ENCODE assay signal across 8 mouse cellular contexts in the genomic region with DNA sequence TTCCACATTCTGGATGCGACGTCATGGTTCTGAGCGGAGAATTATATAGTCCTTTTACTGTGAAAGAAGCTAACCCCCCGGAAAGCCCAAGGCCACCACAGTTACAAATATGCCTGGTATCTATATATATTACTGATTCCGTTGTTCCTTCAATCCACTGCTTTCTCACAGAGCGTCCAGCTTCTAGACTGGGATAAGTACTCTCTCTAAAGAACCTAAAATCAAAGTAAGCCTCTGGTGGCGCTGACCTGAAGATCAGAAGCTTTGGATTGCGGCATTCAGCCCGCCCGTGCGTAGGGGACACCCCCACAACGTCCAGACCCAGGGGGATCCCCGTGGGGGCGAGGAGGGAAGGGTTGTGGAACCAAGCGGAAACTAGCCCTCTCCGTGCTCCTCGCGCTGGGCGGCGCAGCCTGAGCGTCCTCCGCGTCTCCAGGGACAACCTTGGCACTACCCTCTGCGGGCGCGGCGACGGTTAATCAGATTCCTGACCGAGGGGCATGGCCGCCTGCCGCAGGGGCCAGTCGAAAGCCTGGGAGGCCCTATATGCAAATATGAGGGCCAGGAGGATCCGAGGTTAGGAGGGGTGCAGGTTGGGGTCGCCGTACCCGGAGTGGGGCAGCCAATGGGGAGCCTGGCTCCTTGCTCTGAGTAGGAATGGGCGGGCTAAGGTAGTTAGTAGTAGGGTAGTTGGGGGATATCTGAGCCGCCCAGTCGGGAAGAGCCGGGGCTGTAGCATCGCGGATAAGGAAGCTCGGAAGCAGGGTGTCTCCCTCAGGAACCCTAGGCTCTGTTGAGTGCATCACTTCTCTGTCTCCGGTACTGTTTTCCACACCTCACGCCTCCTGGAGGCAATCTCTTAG. TPM values are rescaled to one million over a fixed set of nuclear protein-coding genes. Genes with fewer than 3 reads are reported as not detected.
A peak's percentile ranks its signal among the peaks of the same experiment; 100 is the strongest.
DNase-seq lines count a peak whose midpoint lies in the region; ATAC-seq and TF ChIP-seq lines count a peak whose summit lies in the region.

No protein-coding gene starts in this region.

- ATAC-seq in embryonic facial prominence, embryonic 12.5 days (ENCODE audit: insufficient number of reproducible peaks, insufficient read depth, low FRiP score, low TSS enrichment): 0 out of 2 replicates have a peak, but pooled peaks have one; percentile 10
- no peak for ATAC-seq in hindbrain, embryonic 14.5 days (ENCODE audit: low FRiP score)
- no peak for ATAC-seq in liver, embryonic 12.5 days
- 0 out of 2 replicates have a peak, but pooled peaks have one; percentile 48 for ATAC-seq in neural tube, embryonic 12.5 days (ENCODE audit: low FRiP score, low read depth)
- no peak for ATAC-seq in activated CD4-positive, CD25-positive, alpha-beta regulatory T cell, adult 4 months

- H3K36me3 ChIP-seq in thymus, adult 2 months (ENCODE audit: control insufficient read depth, insufficient read depth, low read length): no peaks in the 10 kb centered on the region
- H3K36me3 ChIP-seq in embryonic facial prominence, embryonic 12.5 days: no peaks in the 10 kb centered on the region
- H3K36me3 ChIP-seq in hindbrain, embryonic 14.5 days (replicated peaks; ENCODE audit: control insufficient read depth, insufficient read depth): no peaks in the 10 kb centered on the region
- no peaks in the 10 kb centered on the region for H3K36me3 ChIP-seq in liver, embryonic 12.5 days
- H3K36me3 ChIP-seq in neural tube, embryonic 12.5 days: no peaks in the 10 kb centered on the region

- TF ChIP-seq CTCF in thymus, adult 2 months (IDR thresholded peaks at IDR 0.05; ENCODE audit: borderline replicate concordance, control insufficient read depth, extremely low read depth, insufficient read depth, low read length, poor library complexity): no peak

- peak overlapping the region; percentile 2; the same call in 1 of the 2 replicates for H3K9ac ChIP-seq in embryonic facial prominence, embryonic 12.5 days
- peak overlapping the region; percentile 39; the same call in 1 of the 2 replicates for H3K9ac ChIP-seq in hindbrain, embryonic 14.5 days
- no peak overlapping the region for H3K9ac ChIP-seq in liver, embryonic 12.5 days
- peak overlapping the region; percentile 42; the same call in 1 of the 2 replicates for H3K9ac ChIP-seq in neural tube, embryonic 12.5 days

- H3K27ac ChIP-seq in thymus, adult 2 months (ENCODE audit: control insufficient read depth, insufficient read depth, low read length): no peak overlapping the region
- no peak overlapping the region for H3K27ac ChIP-seq in embryonic facial prominence, embryonic 12.5 days
- H3K27ac ChIP-seq in hindbrain, embryonic 14.5 days: no peak overlapping the region
- no peak overlapping the region for H3K27ac ChIP-seq in liver, embryonic 12.5 days
- H3K27ac ChIP-seq in neural tube, embryonic 12.5 days: no peak overlapping the region

- no peaks in the 10 kb centered on the region for H3K9me3 ChIP-seq in embryonic facial prominence, embryonic 12.5 days
- no peaks in the 10 kb centered on the region for H3K9me3 ChIP-seq in hindbrain, embryonic 14.5 days (ENCODE audit: control insufficient read depth, low read length)
- H3K9me3 ChIP-seq in liver, embryonic 12.5 days (replicated peaks): no peaks in the 10 kb centered on the region
- no peaks in the 10 kb centered on the region for H3K9me3 ChIP-seq in neural tube, embryonic 12.5 days

- peaks cover 7% of the 10 kb centered on the region; the same call in 1 of the 2 replicates for H3K27me3 ChIP-seq in thymus, adult 2 months (ENCODE audit: control insufficient read depth, insufficient read depth, low read length)
- peaks cover 48% of the 10 kb centered on the region for H3K27me3 ChIP-seq in embryonic facial prominence, embryonic 12.5 days
- H3K27me3 ChIP-seq in hindbrain, embryonic 14.5 days (ENCODE audit: control insufficient read depth, insufficient read depth, low read length): peaks cover 48% of the 10 kb centered on the region
- peaks cover 66% of the 10 kb centered on the region for H3K27me3 ChIP-seq in liver, embryonic 12.5 days (replicated peaks)
- H3K27me3 ChIP-seq in neural tube, embryonic 12.5 days (replicated peaks): peaks cover 40% of the 10 kb centered on the region

- peak; percentile 15 for DNase-seq in thymus, postnatal 4 days
- no peak for DNase-seq in thymus, adult 2 months
- peak; percentile 60 for DNase-seq in hindbrain, embryonic 14.5 days (ENCODE audit: low spot score)
- no peak for DNase-seq in gastrocnemius, postnatal 36 days

- H3K4me3 ChIP-seq in thymus, adult 2 months (ENCODE audit: control insufficient read depth, insufficient read depth, low read length): no peak overlapping the region
- peak overlapping the region; percentile 32 for H3K4me3 ChIP-seq in embryonic facial prominence, embryonic 12.5 days
- peak overlapping the region; percentile 34 for H3K4me3 ChIP-seq in hindbrain, embryonic 14.5 days (replicated peaks; ENCODE audit: low read length)
- H3K4me3 ChIP-seq in liver, embryonic 12.5 days: peak overlapping the region; percentile 31
- peak overlapping the region; percentile 35 for H3K4me3 ChIP-seq in neural tube, embryonic 12.5 days

- 9% methylated on average over 45 of the region's 45 CpGs for WGBS in thymus, adult 2 months
- 3% methylated on average over 45 of the region's 45 CpGs for WGBS in embryonic facial prominence, embryonic 12.5 days
- 3% methylated on average over 45 of the region's 45 CpGs for WGBS in hindbrain, embryonic 14.5 days
- WGBS in liver, embryonic 12.5 days (ENCODE audit: insufficient replicate concordance): 3% methylated on average over 45 of the region's 45 CpGs
- 2% methylated on average over 45 of the region's 45 CpGs for WGBS in neural tube, embryonic 12.5 days

- peak overlapping the region; percentile 56 for H3K4me2 ChIP-seq in embryonic facial prominence, embryonic 12.5 days (replicated peaks)
- H3K4me2 ChIP-seq in hindbrain, embryonic 14.5 days (replicated peaks): peak overlapping the region; percentile 64
- peak overlapping the region; percentile 62 for H3K4me2 ChIP-seq in liver, embryonic 12.5 days
- H3K4me2 ChIP-seq in neural tube, embryonic 12.5 days (replicated peaks): peak overlapping the region; percentile 72

- intact Hi-C loops in gastrocnemius, postnatal 36 days (cut with DNase I): loop anchor here (10.0 kb wide), 1 partner anchor 249 kb away; no protein-coding TSS in a partner anchor

- TF ChIP-seq POLR2A in thymus, adult 2 months (IDR thresholded peaks at IDR 0.05; ENCODE audit: control insufficient read depth, extremely low read depth, insufficient read depth, low read length, poor library complexity): no peak

- no peaks in the 10 kb centered on the region for H3K4me1 ChIP-seq in thymus, adult 2 months (replicated peaks; ENCODE audit: control insufficient read depth, insufficient read depth, low read length)
- peaks cover 3% of the 10 kb centered on the region for H3K4me1 ChIP-seq in embryonic facial prominence, embryonic 12.5 days
- H3K4me1 ChIP-seq in hindbrain, embryonic 14.5 days (replicated peaks; ENCODE audit: control insufficient read depth, insufficient read depth, low read length): peaks cover 7% of the 10 kb centered on the region
- peaks cover 8% of the 10 kb centered on the region for H3K4me1 ChIP-seq in liver, embryonic 12.5 days
- peaks cover 12% of the 10 kb centered on the region for H3K4me1 ChIP-seq in neural tube, embryonic 12.5 days

RNA-seq across cellular contexts. Expression of gene Ttll6, which starts 9.3 kb away (rescaled TPM):
- 0.17 and 0.28 TPM in 2 replicates for polyA plus RNA-seq in thymus, adult 2 months (2012; rRNA removed)
- 0.12 TPM in 1 of 2 replicates, not detected in the other for polyA plus RNA-seq in embryonic facial prominence, embryonic 12.5 days (2016; fragmentation: Nextera tagmentation; extraction: Ambion mirVana)
- polyA plus RNA-seq in hindbrain, embryonic 14.5 days (2014; fragmentation: Nextera tagmentation; extraction: Ambion mirVana): 0.33 and 0.37 TPM in 2 replicates
- not detected in 2 replicates for polyA plus RNA-seq in liver, embryonic 12.5 days (2016; fragmentation: Nextera tagmentation; extraction: Ambion mirVana)
- polyA plus RNA-seq in neural tube, embryonic 12.5 days (2016; fragmentation: Nextera tagmentation; extraction: Ambion mirVana): not detected in 2 replicates
- under 1 TPM in 1 of 2 experiments, not detected in 1; 0.11 TPM for polyA plus RNA-seq in activated CD4-positive, CD25-positive, alpha-beta regulatory T cell, adult 4 months (2017; shearing (Covaris generic))
- total RNA-seq in gastrocnemius, postnatal 36 days (2021): not detected

RNA-seq across cellular contexts. Expression of gene Calcoco2, which starts 12.5 kb away (rescaled TPM):
- polyA plus RNA-seq in thymus, adult 2 months (2012; rRNA removed): not detected in 2 replicates
- polyA plus RNA-seq in embryonic facial prominence, embryonic 12.5 days (2016; fragmentation: Nextera tagmentation; extraction: Ambion mirVana): not detected in 2 replicates
- not detected in 2 replicates for polyA plus RNA-seq in hindbrain, embryonic 14.5 days (2014; fragmentation: Nextera tagmentation; extraction: Ambion mirVana)
- not detected in 2 replicates for polyA plus RNA-seq in liver, embryonic 12.5 days (2016; fragmentation: Nextera tagmentation; extraction: Ambion mirVana)
- polyA plus RNA-seq in neural tube, embryonic 12.5 days (2016; fragmentation: Nextera tagmentation; extraction: Ambion mirVana): not detected in 2 replicates
- not detected for polyA plus RNA-seq in activated CD4-positive, CD25-positive, alpha-beta regulatory T cell, adult 4 months (2017; shearing (Covaris generic))
- total RNA-seq in gastrocnemius, postnatal 36 days (2021): not detected

RNA-seq across cellular contexts. Expression of gene Atp5g1, which starts 48.8 kb away (rescaled TPM):
- 330 and 650 TPM in 2 replicates for polyA plus RNA-seq in thymus, adult 2 months (2012; rRNA removed)
- polyA plus RNA-seq in embryonic facial prominence, embryonic 12.5 days (2016; fragmentation: Nextera tagmentation; extraction: Ambion mirVana): 494 and 532 TPM in 2 replicates
- 950 and 1,009 TPM in 2 replicates for polyA plus RNA-seq in hindbrain, embryonic 14.5 days (2014; fragmentation: Nextera tagmentation; extraction: Ambion mirVana)
- 657 and 705 TPM in 2 replicates for polyA plus RNA-seq in liver, embryonic 12.5 days (2016; fragmentation: Nextera tagmentation; extraction: Ambion mirVana)
- polyA plus RNA-seq in neural tube, embryonic 12.5 days (2016; fragmentation: Nextera tagmentation; extraction: Ambion mirVana): 483 and 502 TPM in 2 replicates
- polyA plus RNA-seq in activated CD4-positive, CD25-positive, alpha-beta regulatory T cell, adult 4 months (2017; shearing (Covaris generic)): 100 to 1,000 TPM; 362 to 459 TPM
- total RNA-seq in gastrocnemius, postnatal 36 days (2021): 1,000 to 10,000 TPM; 1,399 to 1,465 TPM

RNA-seq across cellular contexts. Expression of gene Ube2z, which starts 59.1 kb away (rescaled TPM):
- polyA plus RNA-seq in thymus, adult 2 months (2012; rRNA removed): 43.3 and 47.9 TPM in 2 replicates
- 49.2 and 53.0 TPM in 2 replicates for polyA plus RNA-seq in embryonic facial prominence, embryonic 12.5 days (2016; fragmentation: Nextera tagmentation; extraction: Ambion mirVana)
- polyA plus RNA-seq in hindbrain, embryonic 14.5 days (2014; fragmentation: Nextera tagmentation; extraction: Ambion mirVana): 32.3 and 38.6 TPM in 2 replicates
- 26.4 and 27.2 TPM in 2 replicates for polyA plus RNA-seq in liver, embryonic 12.5 days (2016; fragmentation: Nextera tagmentation; extraction: Ambion mirVana)
- polyA plus RNA-seq in neural tube, embryonic 12.5 days (2016; fragmentation: Nextera tagmentation; extraction: Ambion mirVana): 35.1 and 42.2 TPM in 2 replicates
- polyA plus RNA-seq in activated CD4-positive, CD25-positive, alpha-beta regulatory T cell, adult 4 months (2017; shearing (Covaris generic)): 1 to 10 TPM; 8.5 to 9.1 TPM
- 10 to 100 TPM; 14.5 to 15.4 TPM for total RNA-seq in gastrocnemius, postnatal 36 days (2021)

Comparison
In these comparisons a context has a peak if more than half of its experiments do, and no peak if none do; other contexts are left out.
1. DNase-seq: peak in thymus, postnatal 4 days (single experiment) and hindbrain, embryonic 14.5 days (single experiment); none in thymus, adult 2 months (single experiment) and gastrocnemius, postnatal 36 days (0 of 2).
2. ATAC-seq: peak in embryonic facial prominence, embryonic 12.5 days (single experiment) and neural tube, embryonic 12.5 days (single experiment); none in hindbrain, embryonic 14.5 days (single experiment), liver, embryonic 12.5 days (single experiment) and activated CD4-positive, CD25-positive, alpha-beta regulatory T cell, adult 4 months (single experiment).
3. Peak in every context shown above with its lines, with median percentiles within 50 percentile points of each other: H3K4me2 ChIP-seq.